Mouse (Mus musculus) heart, embryonic 16.5 days (tissue): ENCODE results near the gene Masp2. TPM values are rescaled to one million over a fixed set of nuclear protein-coding genes. Genes with fewer than 3 reads are reported as not detected.

Experiments
- ATAC-seq: fragments of 200-750 bp; cut with Nextera tagmentation; replicated peaks from 2 replicates; pipeline ENCODE4 v1.8.0; 2017; ENCODE audit warnings: moderate number of reproducible peaks; ENCODE audit not compliant: insufficient read depth, low FRiP score; ENCODE audit errors: extremely low read depth
- H3K27ac ChIP-seq: fragments of 300-500 bp; sonication (generic); 2 replicates; pipeline ENCODE4 v1.5.1; 2014; ENCODE audit warnings: mild to moderate bottlenecking, low read length, control low read depth, moderate library complexity
- H3K27me3 ChIP-seq: fragments of 300-500 bp; sonication (generic); 2 replicates; pipeline ENCODE4 v1.6.1; 2014; ENCODE audit warnings: low read length, mixed read lengths; ENCODE audit not compliant: control insufficient read depth, insufficient read depth
- H3K36me3 ChIP-seq: fragments of 300-500 bp; sonication (generic); 2 replicates; pipeline ENCODE4 v1.6.1; 2014; ENCODE audit not compliant: control insufficient read depth, insufficient read depth
- H3K4me1 ChIP-seq: fragments of 300-500 bp; sonication (generic); 2 replicates; pipeline ENCODE4 v1.6.1; 2014; ENCODE audit warnings: low read length, mixed read lengths; ENCODE audit not compliant: control insufficient read depth, insufficient read depth
- H3K4me2 ChIP-seq: fragments of 300-500 bp; sonication (generic); 2 replicates; pipeline ENCODE4 v1.6.1; 2014; ENCODE audit warnings: low read depth, mild to moderate bottlenecking, control low read depth, low read length
- H3K4me3 ChIP-seq: fragments of 300-500 bp; sonication (generic); 2 replicates; pipeline ENCODE4 v1.5.1; 2014; ENCODE audit warnings: mild to moderate bottlenecking, control low read depth, low read length
- H3K9ac ChIP-seq: fragments of 300-500 bp; sonication (generic); 2 replicates; pipeline ENCODE4 v1.6.1; 2014; ENCODE audit warnings: low read length, control low read depth
- H3K9me3 ChIP-seq: fragments of 300-500 bp; sonication (generic); replicated peaks from 2 replicates; pipeline ENCODE4 v1.6.1; 2016; ENCODE audit warnings: low read length; ENCODE audit not compliant: control insufficient read depth
- WGBS: fragments of 180-500 bp; shearing (Covaris S2); extraction: QIAGEN DNeasy Blood & Tissue Kit; methylation state at CpG from one replicate; pipeline ENCODE4 v1.1.7; 2014; 5-methylcytosine and 5-hydroxymethylcytosine counted together
- polyA plus RNA-seq: library from polyadenylated mRNA; unstranded; fragments of >200 nt; fragmentation: Nextera tagmentation; extraction: Ambion mirVana; gene quantifications from 2 replicates; pipeline ENCODE4 v1.2.1, GENCODE M21; 2015

The Masp2 gene
- polyA plus RNA-seq, 1 experiment from 2014 or later = 0.45 TPM

- H3K27ac ChIP-seq = no peak overlapping the region
- no peaks in the 10 kb centered on the region for H3K9me3 ChIP-seq
- H3K36me3 ChIP-seq = peaks cover 46% of the 10 kb centered on the region
- 89% methylated on average over 5 of the region's 5 CpGs for WGBS
- H3K27me3 ChIP-seq = no peaks in the 10 kb centered on the region
- H3K4me3 ChIP-seq = no peak overlapping the region
- no peak for ATAC-seq
- H3K9ac ChIP-seq = no peak overlapping the region
- no peaks in the 10 kb centered on the region for H3K4me1 ChIP-seq
- no peak overlapping the region for H3K4me2 ChIP-seq
These were observed 20.9 kb upstream of the Masp2 start for GRCm38 (mm10) chr4:148581422-148581821.

GRCm38 (mm10) chr4:148583257-148583656 lies 19.1 kb upstream of the Masp2 start:
- no peak for ATAC-seq
- peaks cover 34% of the 10 kb centered on the region for H3K36me3 ChIP-seq

GRCm38 (mm10) chr4:148586648-148587047 lies 15.7 kb upstream of the Masp2 start:
- Histone ChIP-seq H3K27ac (no peak overlapping the region), H3K4me2 (no peak overlapping the region), H3K27me3 (no peaks in the 10 kb centered on the region), H3K4me1 (peaks cover 4% of the 10 kb centered on the region), H3K4me3 (no peak overlapping the region), H3K36me3 (peaks cover 3% of the 10 kb centered on the region), H3K9ac (no peak overlapping the region), H3K9me3 (no peaks in the 10 kb centered on the region)
- no peak for ATAC-seq
- WGBS = 60% methylated on average over 9 of the region's 9 CpGs

More at GRCm38 (mm10) chr4:148583257-148583656, 19.1 kb upstream of the Masp2 start:
- Histone ChIP-seq H3K27ac (no peak overlapping the region), H3K4me2 (no peak overlapping the region), H3K4me1 (no peaks in the 10 kb centered on the region), H3K27me3 (no peaks in the 10 kb centered on the region), H3K4me3 (no peak overlapping the region), H3K9ac (no peak overlapping the region), H3K9me3 (no peaks in the 10 kb centered on the region)
- WGBS = 32% methylated on average over 4 of the region's 4 CpGs

- peaks cover 18% of the 10 kb centered on the region for H3K4me1 ChIP-seq
- no peaks in the 10 kb centered on the region for H3K9me3 ChIP-seq
- H3K4me3 ChIP-seq = no peak overlapping the region
- H3K9ac ChIP-seq = no peak overlapping the region
- no peak overlapping the region for H3K27ac ChIP-seq
- no peaks in the 10 kb centered on the region for H3K27me3 ChIP-seq
- no peak overlapping the region for H3K4me2 ChIP-seq
- peaks cover 2% of the 10 kb centered on the region for H3K36me3 ChIP-seq
- WGBS = 49% methylated on average over 9 of the region's 9 CpGs
- no peak for ATAC-seq
These were observed 13.6 kb upstream of the Masp2 start for GRCm38 (mm10) chr4:148588793-148589192.

GRCm38 (mm10) chr4:148589565-148589964 lies 12.8 kb upstream of the Masp2 start:
- H3K27ac ChIP-seq = no peak overlapping the region
- H3K4me3 ChIP-seq = no peak overlapping the region
- no peak for ATAC-seq
- 74% methylated on average over 7 of the region's 8 CpGs for WGBS
- H3K27me3 ChIP-seq = no peaks in the 10 kb centered on the region
- H3K9me3 ChIP-seq = no peaks in the 10 kb centered on the region
- no peak overlapping the region for H3K4me2 ChIP-seq
- peaks cover 10% of the 10 kb centered on the region for H3K36me3 ChIP-seq
- H3K9ac ChIP-seq = no peak overlapping the region
- H3K4me1 ChIP-seq = peaks cover 18% of the 10 kb centered on the region

- Histone ChIP-seq H3K27ac (peak overlapping the region; percentile 80), H3K9ac (peak overlapping the region; percentile 74), H3K4me2 (peak overlapping the region; percentile 88), H3K36me3 (peaks cover 20% of the 10 kb centered on the region), H3K4me3 (peak overlapping the region; percentile 96), H3K27me3 (no peaks in the 10 kb centered on the region), H3K4me1 (peaks cover 18% of the 10 kb centered on the region), H3K9me3 (no peaks in the 10 kb centered on the region)
- 4% methylated on average over 18 of the region's 18 CpGs for WGBS
- ATAC-seq = peak; percentile 0; the same call in 1 of the 2 replicates
These were observed 11.8 kb upstream of the Masp2 start for GRCm38 (mm10) chr4:148590421-148591170.

- H3K4me3 ChIP-seq = peak within 1 kb of the TSS; percentile 96
- no peaks in the 10 kb centered on the region for H3K27me3 ChIP-seq
- peaks cover 26% of the 10 kb centered on the region for H3K36me3 ChIP-seq
- peak; percentile 99 for ATAC-seq
- peaks cover 18% of the 10 kb centered on the region for H3K4me1 ChIP-seq
- peak within 1 kb of the TSS; percentile 80 for H3K27ac ChIP-seq
- H3K4me2 ChIP-seq = peak within 1 kb of the TSS; percentile 88
- H3K9ac ChIP-seq = peak within 1 kb of the TSS; percentile 93
- under 1% methylated on average over 49 of the region's 50 CpGs for WGBS
- no peaks in the 10 kb centered on the region for H3K9me3 ChIP-seq
These were observed 11.2 kb upstream of the Masp2 start, which contains the start of gene Srm for GRCm38 (mm10) chr4:148591171-148591630. TSS of gene Srm (plus strand) at chr4:148591503.

- Histone ChIP-seq H3K27me3 (no peaks in the 10 kb centered on the region), H3K9ac (peak overlapping the region; percentile 93), H3K9me3 (no peaks in the 10 kb centered on the region), H3K4me1 (peaks cover 18% of the 10 kb centered on the region), H3K4me2 (peak overlapping the region; percentile 84), H3K36me3 (peaks cover 30% of the 10 kb centered on the region), H3K27ac (peak overlapping the region; percentile 46; the same call in 1 of the 2 replicates), H3K4me3 (peak overlapping the region; percentile 96)
- WGBS = under 1% methylated on average over 53 of the region's 53 CpGs
- ATAC-seq = peak; percentile 26
These were observed 10.5 kb upstream of the Masp2 start for GRCm38 (mm10) chr4:148591637-148592380.

GRCm38 (mm10) chr4:148593996-148594395 lies 8.4 kb upstream of the Masp2 start:
- H3K27ac ChIP-seq = no peak overlapping the region
- ATAC-seq = no peak
- H3K9me3 ChIP-seq = no peaks in the 10 kb centered on the region
- no peaks in the 10 kb centered on the region for H3K27me3 ChIP-seq
- H3K36me3 ChIP-seq = peaks cover 43% of the 10 kb centered on the region
- H3K4me3 ChIP-seq = no peak overlapping the region
- no peak overlapping the region for H3K4me2 ChIP-seq
- H3K9ac ChIP-seq = no peak overlapping the region
- 89% methylated on average over 11 of the region's 11 CpGs for WGBS
- peaks cover 18% of the 10 kb centered on the region for H3K4me1 ChIP-seq
